Mouse (Mus musculus): ENCODE measurements around the gene Serpini1.

Serpini1 gene

DNA sequence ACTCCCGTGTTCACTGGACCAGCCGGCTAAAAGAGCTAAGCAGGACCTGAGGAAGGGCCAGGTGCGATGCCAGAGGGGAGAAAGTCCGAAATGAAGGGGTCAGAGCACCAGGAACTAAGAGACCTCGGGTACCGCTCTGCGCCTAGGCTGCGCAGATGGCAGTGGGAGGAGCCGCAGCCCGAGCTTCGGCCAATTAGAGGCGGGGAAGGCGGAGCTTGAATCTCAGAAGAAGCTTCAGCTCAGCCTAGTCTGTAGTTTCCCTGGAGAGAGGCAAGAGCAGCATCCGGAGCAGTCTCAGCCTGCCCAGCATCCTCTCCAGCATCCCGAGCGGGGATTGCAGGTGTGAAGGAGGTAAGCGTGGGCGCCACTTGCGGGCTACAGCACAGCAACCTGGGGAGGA is at the start of gene Serpini1:
Gene Serpini1, plus strand, starts transcription at position 256 of the 400 bp plus-strand sequence.
- DNase-seq (ENCODE audit: low spot score in 2 of 2) = peak; percentile 73 to 78

DNA sequence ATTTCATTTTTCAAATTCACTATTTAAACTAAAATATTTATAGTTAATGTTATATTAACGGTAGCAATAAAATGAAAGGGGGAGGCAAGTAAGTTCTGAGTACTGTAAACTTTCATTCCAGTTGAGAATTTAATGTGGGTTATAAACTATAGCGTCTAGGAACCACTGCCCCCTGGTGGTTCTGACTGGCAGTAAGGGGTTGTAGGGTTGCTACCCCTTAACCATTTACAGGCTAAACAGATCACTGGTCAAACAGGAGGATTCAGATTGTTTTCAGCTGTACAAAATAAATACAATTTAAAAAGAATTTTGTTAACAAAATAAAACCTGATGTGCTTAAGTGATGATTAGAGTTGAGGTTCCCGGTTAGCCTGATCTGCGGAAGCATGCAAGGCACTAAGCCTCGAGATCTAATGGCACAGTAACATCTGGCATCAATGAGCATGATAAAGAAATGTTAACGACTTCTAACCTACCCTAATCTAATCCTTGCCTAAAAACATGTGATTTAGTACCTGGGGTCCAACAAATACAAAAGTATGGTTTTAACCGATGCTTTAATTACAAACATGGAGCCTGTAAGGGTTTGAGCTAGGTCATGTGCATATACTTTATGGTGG is 39.6 kb upstream of the Serpini1 start:
- DNase-seq (ENCODE audit: low spot score in 2 of 2) = peak; percentile 17 to 50

GRCm38 (mm10) chr3:75521314-75521713 is 36.0 kb upstream of the Serpini1 start:
- DNase-seq (ENCODE audit: low spot score in 2 of 2) = no peak

- DNase-seq (ENCODE audit: low spot score in 2 of 2) = no peak
These were observed 34.8 kb upstream of the Serpini1 start for GRCm38 (mm10) chr3:75522527-75522926.

DNA sequence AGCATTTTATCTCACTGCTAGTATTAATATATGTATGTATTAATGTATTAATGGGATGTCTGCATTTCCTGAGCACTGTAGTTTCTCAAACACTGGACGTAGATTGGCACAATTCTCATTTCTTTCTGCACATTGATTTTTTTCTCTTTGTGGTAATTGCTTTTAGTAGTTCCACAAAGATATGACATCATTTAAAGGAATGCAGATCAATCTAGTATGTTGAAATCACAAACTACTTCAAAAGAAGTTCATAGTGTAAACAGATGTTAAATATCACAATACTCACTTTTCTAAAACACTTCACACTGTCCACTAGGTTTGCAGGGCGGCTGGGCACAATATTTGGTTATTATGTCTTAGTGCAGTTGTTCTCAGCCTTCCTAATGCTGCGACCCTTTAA is 26.3 kb upstream of the Serpini1 start:
- DNase-seq (ENCODE audit: low spot score in 2 of 2) = no peak

DNA sequence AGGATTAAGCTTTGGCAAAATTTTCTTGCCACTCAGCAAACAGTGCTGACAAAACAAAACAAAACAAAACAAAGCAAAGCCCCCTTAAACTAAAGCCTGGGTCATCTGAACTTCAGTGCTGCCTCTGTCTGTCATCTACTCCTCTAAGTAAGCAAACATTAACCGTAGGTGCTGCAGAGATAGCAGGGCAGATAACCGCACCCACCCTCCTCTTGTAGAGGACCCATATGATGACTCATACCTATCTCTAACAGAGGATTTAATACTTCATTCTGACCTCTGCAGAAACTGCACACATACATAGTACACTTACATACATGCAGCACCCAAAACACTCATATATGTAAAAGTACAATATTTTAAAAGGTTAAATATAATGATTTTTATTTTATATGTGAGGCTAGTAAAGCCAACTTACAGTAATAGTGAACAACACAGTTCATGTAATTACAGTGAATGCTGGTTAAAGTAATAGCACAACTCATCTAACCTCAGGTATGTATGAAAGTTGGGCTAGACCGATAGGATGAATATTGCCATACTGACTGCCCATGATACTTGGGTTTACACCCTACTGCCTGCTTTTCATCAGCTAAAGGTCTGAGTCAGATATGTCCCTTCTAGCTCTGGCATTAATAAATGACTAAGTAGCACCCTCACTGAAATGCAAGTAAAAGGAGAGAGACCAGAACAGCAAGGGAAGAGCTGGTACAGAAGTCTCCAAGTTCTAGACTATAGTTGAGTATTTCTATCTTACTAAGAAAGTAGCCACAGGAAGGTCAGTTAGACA is 23.1 kb upstream of the Serpini1 start:
- DNase-seq (ENCODE audit: low spot score in 2 of 2) = no peak

GRCm38 (mm10) chr3:75541259-75541658 is 16.1 kb upstream of the Serpini1 start:
- DNase-seq (ENCODE audit: low spot score in 2 of 2) = no peak

DNA sequence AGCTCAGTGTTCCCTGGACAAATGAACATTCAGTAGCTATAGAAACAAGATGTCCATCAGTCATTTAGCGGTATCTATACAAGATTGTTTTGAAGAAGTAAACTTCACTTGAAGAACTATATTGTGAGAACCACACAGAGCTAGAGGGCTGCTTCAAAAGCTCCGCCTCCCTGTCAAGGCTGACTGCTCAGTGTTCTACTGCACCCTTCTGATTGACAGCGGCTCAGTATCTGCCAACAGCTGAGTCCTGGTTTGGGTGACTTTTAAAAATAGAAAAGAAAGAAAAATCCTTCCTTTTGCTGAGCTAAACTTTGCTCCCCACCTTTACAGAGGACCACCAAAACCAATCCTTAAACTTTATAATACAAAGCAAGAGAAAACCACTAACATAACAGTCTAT is 14.5 kb upstream of the Serpini1 start:
- peak in 1 of 2 experiments; percentile 7 for DNase-seq (ENCODE audit: low spot score in 2 of 2)

GRCm38 (mm10) chr3:75544287-75544686 is 13.1 kb upstream of the Serpini1 start:
- no peak for DNase-seq (ENCODE audit: low spot score in 2 of 2)

DNA sequence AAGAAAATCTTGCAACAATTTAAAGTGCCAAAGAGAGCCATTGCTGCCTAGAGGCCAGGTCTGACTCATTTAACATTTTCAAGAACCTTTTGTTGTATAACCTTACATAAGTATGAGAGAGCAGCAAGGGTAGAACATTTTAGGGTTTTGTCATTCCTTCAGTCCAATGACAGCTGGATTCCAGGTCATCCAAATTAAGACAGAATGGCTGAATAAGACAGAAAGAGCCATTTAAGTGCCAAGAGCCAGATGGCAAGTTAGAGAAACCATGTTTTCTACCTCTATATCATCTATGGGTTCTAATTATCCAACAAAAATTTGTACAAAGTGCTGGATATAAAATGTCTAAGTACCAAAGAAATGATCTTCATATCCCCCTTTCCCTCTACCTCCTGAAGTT is 6.1 kb upstream of the Serpini1 start:
- no peak for DNase-seq (ENCODE audit: low spot score in 2 of 2)

- DNase-seq (ENCODE audit: low spot score in 2 of 2) = no peak
These were observed 1.1 kb upstream of the Serpini1 start for GRCm38 (mm10) chr3:75556121-75556694.

DNA sequence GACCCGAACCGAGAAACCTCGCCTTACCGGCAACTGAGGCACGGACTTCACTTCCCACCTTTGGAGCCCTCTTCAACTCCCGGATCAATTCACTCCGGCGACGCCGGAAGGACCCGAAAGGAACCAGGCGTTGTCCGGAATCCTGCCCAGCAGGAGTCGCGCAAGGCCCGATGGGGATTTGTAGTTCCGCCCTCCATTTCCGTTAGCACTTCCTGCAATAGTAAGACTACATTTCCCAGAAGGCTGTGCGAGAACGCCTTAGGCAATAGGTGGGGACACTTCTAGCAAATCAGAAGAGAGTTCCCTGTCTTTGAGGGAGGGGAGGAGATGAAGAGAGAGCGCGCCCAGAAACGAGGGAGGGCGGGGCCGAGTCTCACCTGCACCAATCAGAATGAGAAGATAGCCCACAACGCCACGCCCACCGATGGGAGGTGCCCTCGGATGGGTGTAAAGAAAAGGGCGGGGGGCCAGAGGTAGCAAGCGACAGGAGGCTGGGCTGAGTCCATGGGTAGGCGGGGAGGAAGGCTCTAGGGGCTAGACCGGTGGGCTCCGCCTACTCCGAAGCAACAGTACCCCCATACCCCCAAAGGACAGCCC is 554 bp upstream of the Serpini1 start, which contains the start of gene Pdcd10:
Gene Pdcd10, minus strand, starts transcription at position 162 of the 597 bp plus-strand sequence.
- peak; percentile 98 to 99 for DNase-seq (ENCODE audit: low spot score in 2 of 2)

DNA sequence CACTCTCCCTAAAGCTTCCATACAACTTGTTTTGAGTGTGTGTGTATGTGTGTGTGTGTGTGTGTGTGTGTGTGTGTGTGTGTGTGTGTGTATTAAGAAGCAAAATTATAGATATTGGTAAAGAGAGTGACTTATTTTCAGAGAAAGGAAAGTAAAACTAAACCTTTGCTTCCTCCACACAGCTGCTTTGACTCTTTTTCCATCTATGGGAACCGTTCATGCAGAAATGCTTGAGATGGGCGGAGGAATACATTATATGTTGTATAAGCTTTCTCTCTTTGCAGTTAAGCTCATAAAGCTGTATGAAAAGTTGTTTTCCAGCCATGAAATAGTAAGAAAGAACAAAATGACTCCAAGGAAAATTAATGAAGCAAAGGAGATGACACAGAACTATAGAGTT is 16.7 kb downstream of the Serpini1 start:
- no peak for DNase-seq (ENCODE audit: low spot score in 2 of 2)

- no peak for DNase-seq (ENCODE audit: low spot score in 2 of 2)
These were observed 18.2 kb downstream of the Serpini1 start for GRCm38 (mm10) chr3:75575582-75575981.

GRCm38 (mm10) chr3:75579352-75579751 is 22.0 kb downstream of the Serpini1 start:
- DNase-seq (ENCODE audit: low spot score in 2 of 2) = peak; percentile 22 to 43

DNA sequence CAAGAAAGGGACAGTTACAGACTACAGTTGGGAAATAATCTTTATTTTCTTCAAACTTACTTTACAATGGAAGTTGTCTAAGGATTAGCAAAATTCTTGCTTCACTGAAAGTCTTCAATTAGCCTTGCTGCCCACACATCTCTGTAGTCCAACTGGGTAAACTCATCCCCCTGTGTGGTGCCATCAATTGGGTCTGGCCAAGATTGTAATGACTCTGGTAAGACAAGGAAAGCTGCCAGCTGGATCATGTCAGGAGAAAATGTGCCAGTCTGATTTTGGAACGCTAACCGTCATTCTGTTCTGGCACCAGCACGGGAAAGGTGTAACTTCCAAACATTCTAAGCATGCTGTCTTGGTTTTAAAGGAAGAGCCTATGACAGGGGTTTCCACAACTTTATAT is 25.9 kb downstream of the Serpini1 start:
- no peak for DNase-seq (ENCODE audit: low spot score in 2 of 2)

DNA sequence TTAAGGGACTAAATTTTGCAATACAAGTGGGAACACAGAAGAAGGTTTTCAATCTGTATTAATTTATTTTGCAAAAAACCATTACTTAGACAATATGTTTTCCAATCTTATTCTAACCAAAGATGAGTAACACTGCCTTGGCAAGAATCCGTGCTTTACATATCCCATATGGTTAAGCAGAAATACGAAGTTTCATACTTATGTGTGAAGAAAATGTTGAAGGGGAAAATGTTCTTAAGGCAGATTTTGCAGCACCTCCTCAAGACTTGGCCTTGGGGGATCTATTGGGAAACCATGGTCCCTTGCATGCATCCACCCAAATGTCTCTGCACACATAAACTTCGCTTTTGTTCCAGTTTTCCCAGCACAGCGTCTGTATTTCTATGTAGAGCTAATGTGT is 27.6 kb downstream of the Serpini1 start:
- DNase-seq (ENCODE audit: low spot score in 2 of 2) = no peak

GRCm38 (mm10) chr3:75611019-75611418 is 53.7 kb downstream of the Serpini1 start:
- no peak for DNase-seq (ENCODE audit: low spot score in 2 of 2)

GRCm38 (mm10) chr3:75624627-75625026 is 67.3 kb downstream of the Serpini1 start:
- no peak for DNase-seq (ENCODE audit: low spot score in 2 of 2)

- no peak for DNase-seq (ENCODE audit: low spot score in 2 of 2)
These were observed 73.8 kb downstream of the Serpini1 start for GRCm38 (mm10) chr3:75630988-75631615.

DNA sequence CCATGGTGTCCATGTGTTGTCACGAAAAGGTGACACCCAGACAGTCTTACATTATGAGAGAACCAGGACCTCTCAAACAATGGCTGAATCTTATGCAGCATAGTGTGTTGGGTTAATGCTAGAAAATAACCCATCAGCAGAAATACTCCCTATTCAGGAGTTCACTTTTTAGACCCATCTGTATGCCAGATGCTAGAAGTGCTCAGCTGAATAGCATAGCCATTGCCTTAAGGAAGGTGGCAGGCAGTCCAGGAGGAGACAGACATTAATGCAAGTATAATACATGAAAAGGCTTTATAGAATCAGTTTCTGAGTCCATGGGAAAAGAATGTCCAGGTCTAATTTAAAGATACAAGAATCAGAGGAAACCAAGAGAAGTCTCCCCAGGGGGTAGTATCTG is 75.9 kb downstream of the Serpini1 start:
- no peak for DNase-seq (ENCODE audit: low spot score in 2 of 2)

DNA sequence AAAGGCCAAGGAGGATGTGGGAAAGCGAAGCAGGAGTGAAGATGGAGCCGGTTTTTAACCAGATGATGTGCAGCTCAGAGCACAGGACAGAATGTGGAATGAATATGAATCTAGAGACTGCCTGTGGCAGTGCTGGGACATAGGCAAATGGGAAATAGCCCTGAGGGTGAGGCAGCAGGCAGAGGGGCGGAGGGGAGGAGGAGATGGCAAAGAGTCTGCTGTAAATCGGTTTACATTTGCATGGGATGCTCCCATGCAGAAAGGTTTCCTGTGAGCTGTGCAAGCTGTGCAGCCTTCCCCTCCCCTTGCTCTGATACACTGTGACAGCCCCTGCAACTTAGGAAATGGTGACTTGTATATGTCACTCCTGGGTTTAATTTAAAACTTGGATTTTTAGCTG is 76.3 kb downstream of the Serpini1 start:
- peak in 1 of 2 experiments; percentile 8 for DNase-seq (ENCODE audit: low spot score in 2 of 2)

Data from spleen, postnatal 14 days (tissue).